ENCODE assay signal across 26 mouse cellular contexts in the genomic region with DNA sequence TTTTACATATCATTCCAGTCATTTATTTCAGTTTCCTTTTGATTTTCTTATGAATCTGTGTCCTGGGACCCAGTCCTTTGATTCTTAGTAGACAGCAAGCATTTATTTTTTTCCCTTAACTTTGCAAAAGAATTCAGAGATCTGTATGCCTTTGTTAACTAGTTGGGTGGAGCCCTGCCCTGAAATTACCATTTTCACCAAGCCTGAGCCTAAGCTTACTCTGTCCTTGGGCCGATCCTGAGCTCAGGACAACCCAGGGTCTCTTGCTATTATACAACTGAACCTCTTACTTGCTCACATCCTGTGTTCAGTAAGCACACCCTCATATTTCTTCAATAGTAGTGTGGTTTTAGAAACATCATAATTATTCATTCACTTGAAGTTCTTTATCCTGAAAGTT.
"Had no signal": no experiment of that assay in that cellular context is flagged by ENCODE, and none has a peak within 500 bp of the region (broad histone marks: within the 10 kb centered on the region; RNA-seq: fewer than 3 reads in every experiment).

No protein-coding gene starts in this region.

- H3K27me3 ChIP-seq: heart, embryonic 13.5 days; heart, embryonic 15.5 days; hindbrain, embryonic 13.5 days; hindbrain, embryonic 15.5 days; kidney, embryonic 15.5 days; limb, embryonic 13.5 days; limb, embryonic 15.5 days; liver, embryonic 12.5 days had no signal

- H3K4me1 ChIP-seq: heart, embryonic 13.5 days; heart, embryonic 15.5 days; hindbrain, embryonic 13.5 days; hindbrain, embryonic 15.5 days; kidney, embryonic 15.5 days; limb, embryonic 13.5 days; limb, embryonic 15.5 days; liver, embryonic 12.5 days had no signal

- H3K36me3 ChIP-seq: heart, embryonic 13.5 days; heart, embryonic 15.5 days; hindbrain, embryonic 13.5 days; hindbrain, embryonic 15.5 days; kidney, embryonic 15.5 days; limb, embryonic 13.5 days; limb, embryonic 15.5 days; liver, embryonic 12.5 days had no signal

- H3K4me3 ChIP-seq: gastrocnemius, adult 2 months; heart, adult 2 months; heart, embryonic 13.5 days; heart, embryonic 15.5 days; hindbrain, embryonic 13.5 days; hindbrain, embryonic 15.5 days; kidney, embryonic 15.5 days; limb, embryonic 13.5 days; limb, embryonic 15.5 days; liver, embryonic 12.5 days had no signal

- H3K27ac ChIP-seq: gastrocnemius, adult 2 months; heart, adult 2 months; heart, embryonic 13.5 days; heart, embryonic 15.5 days; hindbrain, embryonic 13.5 days; hindbrain, embryonic 15.5 days; hindbrain, postnatal 0 days; kidney, embryonic 15.5 days; kidney, postnatal 0 days; limb, embryonic 13.5 days; limb, embryonic 15.5 days; liver, embryonic 12.5 days; liver, embryonic 14.5 days had no signal

- H3K9me3 ChIP-seq: heart, embryonic 13.5 days; heart, embryonic 15.5 days; hindbrain, embryonic 13.5 days; hindbrain, embryonic 15.5 days; kidney, embryonic 15.5 days; limb, embryonic 13.5 days; limb, embryonic 15.5 days; liver, embryonic 12.5 days had no signal

- H3K9ac ChIP-seq: heart, embryonic 13.5 days; heart, embryonic 15.5 days; hindbrain, embryonic 13.5 days; hindbrain, embryonic 15.5 days; kidney, embryonic 15.5 days; limb, embryonic 13.5 days; limb, embryonic 15.5 days; liver, embryonic 12.5 days; liver, embryonic 14.5 days had no signal

- DNase-seq: gastrocnemius, adult 2 months; gastrocnemius, postnatal 10 days; gastrocnemius, postnatal 36 days; heart, adult 11 months; heart, adult 2 months; heart, postnatal 14 days; heart, postnatal 36 days; kidney, adult 11 months; kidney, adult 2 months; kidney, adult 9 months; kidney, postnatal 14 days; kidney, postnatal 36 days; layer of hippocampus, adult 9-11 months; layer of hippocampus, postnatal 36 days; left cerebral cortex, postnatal 4 days had no signal
